Mouse (Mus musculus) fibroblast of lung, adult 2 months (primary cell): ENCODE results near the gene Tubgcp4.

Experiments
- DNase-seq: peaks from one replicate; pipeline ENCODE4 v3.0.0-alpha.2; 2011; ENCODE audit warnings: low read depth

The Tubgcp4 gene

GRCm38 (mm10) chr2:121204276-121204675 is 33.8 kb downstream of the Tubgcp4 start:
- no peak for DNase-seq

GRCm38 (mm10) chr2:121206541-121206940 is 36.1 kb downstream of the Tubgcp4 start:
- no peak for DNase-seq

DNA sequence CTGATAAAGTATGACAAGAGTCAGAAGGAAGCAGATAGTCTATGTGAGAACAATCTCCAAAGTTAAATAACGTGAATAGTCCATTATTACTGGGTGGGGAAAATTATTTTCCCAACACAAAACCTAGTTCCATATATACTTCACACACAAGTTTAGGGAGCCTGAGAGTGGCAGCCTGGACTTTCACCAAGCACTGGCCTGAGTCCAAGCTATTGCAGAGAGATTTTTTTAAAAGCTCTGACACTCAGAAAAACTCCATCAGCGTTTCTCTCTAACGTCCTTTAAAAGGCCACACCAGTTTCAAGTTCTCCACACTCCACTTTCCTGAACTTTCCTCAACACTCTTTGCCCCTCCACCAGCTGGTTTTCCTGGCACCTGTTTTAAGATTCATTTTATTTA is 44.0 kb downstream of the Tubgcp4 start:
- DNase-seq = no peak

DNA sequence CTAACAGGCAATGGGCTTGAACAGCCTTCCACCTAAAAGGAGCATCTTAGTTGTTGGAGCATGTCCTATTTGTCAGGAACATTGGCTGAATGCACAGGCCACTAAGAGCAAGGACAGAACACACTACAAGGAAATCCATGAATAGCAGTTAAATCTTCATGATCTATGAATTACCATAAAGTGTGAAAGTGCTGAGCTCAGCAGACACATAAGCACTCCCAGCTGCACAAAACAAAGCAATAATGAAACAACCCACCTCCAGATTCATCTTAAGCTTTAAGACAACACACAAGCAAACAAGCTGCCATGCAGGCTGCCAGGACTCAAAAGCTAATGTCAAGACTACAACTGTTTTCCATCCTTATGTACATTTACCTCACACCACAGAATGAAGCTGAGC is 48.7 kb downstream of the Tubgcp4 start:
- no peak for DNase-seq

DNA sequence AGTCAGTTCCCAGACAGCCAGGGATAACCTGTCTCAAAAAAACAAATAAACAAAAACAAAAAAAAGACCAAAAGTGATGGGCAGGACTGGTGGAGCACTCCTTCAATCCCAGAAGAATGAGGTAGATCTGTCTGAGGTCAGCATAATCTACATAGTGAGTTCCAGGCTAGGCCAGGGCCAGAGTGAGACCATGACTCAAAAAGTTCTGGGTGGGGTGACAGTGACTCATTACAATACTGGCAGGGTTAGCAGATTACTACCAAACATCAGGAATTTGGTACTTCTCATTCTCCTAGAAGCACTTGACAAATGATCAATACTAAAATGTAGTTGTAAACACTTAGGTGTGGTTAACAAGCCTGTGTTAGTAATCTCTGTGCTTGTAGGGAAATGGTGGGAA is 49.5 kb downstream of the Tubgcp4 start:
- no peak for DNase-seq

GRCm38 (mm10) chr2:121223010-121223409 is 52.6 kb downstream of the Tubgcp4 start:
- peak; percentile 73 for DNase-seq

GRCm38 (mm10) chr2:121228135-121228534 is 57.7 kb downstream of the Tubgcp4 start:
- no peak for DNase-seq

DNA sequence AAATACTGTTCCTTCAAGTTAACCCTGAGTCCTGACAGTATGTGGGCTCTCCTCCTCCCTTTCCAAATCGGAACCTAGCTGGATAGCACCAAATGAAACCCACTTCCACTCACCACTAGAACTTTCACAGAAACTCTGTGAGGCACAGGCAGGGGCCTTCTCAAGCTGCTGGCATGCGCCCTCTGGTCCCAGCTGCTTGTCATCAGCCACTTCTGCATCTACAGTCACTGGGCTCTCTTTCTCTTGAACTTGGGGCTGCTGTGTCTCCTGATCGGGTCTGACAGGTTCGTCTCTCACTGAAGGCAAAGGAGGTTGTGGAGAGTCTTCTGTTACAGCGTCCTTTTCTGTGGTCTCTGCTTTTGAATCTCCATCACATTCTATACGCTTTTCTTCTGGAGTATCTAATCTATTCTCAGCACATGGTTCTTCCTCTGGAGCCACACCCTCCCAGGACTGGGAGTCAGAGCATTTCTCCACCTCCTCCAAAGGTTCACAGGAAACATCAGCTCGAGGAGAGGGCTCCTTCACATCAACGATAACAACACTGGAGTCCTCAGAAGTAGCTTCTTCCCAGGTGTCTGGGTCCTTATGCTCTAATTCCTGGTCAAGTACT is 65.1 kb downstream of the Tubgcp4 start:
- DNase-seq = no peak

GRCm38 (mm10) chr2:121239426-121239825 is 69.0 kb downstream of the Tubgcp4 start:
- no peak for DNase-seq

DNA sequence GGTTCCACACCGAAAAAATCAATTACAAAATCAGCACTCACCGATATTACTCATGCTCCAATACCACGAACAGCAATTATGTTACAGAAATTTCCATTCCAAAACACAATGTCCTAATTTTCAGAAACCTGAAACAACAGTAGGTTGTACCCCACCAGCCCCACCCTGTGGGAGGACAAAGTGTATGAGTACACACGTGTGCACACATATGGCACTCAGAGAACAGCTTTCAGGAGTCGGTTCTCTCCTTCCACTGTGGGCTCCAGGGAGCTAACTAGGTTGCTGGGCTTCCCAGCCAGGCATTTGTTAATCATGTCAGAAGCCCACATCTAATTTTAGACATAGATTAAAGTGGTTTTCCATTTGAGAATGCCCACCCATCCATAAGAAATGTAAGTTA is 73.6 kb downstream of the Tubgcp4 start:
- DNase-seq = no peak
